In the genomic region with DNA sequence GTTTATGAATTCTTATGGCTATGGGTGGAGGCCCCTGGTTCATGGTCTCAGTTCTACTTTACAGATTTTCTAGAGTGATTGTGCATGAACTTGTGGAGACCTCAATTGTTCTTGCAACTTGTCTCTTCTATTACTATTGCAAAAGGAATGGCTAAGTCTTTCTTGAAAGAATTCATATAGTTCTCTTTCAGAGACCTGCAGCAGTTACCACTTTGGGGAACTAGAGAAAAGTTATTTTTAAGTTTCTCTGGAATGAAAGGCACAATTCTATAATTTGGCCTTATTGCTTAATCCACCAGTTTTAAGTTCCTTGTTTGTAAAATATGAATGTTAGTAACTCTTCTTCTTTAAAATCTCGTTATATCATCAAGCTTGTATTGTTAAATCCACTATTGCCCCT, we compare ENCODE assay signal across 29 mouse cellular contexts. TPM values are rescaled to one million over a fixed set of nuclear protein-coding genes. Genes with fewer than 3 reads are reported as not detected.
DNase-seq lines count a peak whose midpoint lies in the region; ATAC-seq and TF ChIP-seq lines count a peak whose summit lies in the region.
"Had no signal": no experiment of that assay in that cellular context is flagged by ENCODE, and none has a peak within 500 bp of the region (broad histone marks: within the 10 kb centered on the region; RNA-seq: fewer than 3 reads in every experiment).

No protein-coding gene starts in this region.

- no peaks in the 10 kb centered on the region for H3K4me1 ChIP-seq in liver, adult 2 months (ENCODE audit: control insufficient read depth, insufficient read depth, low read length)
- H3K4me1 ChIP-seq in liver, embryonic 12.5 days, result no peaks in the 10 kb centered on the region
- H3K4me1 ChIP-seq in intestine, postnatal 0 days (replicated peaks; ENCODE audit: control insufficient read depth, insufficient read depth, low read length), result no peaks in the 10 kb centered on the region
- H3K4me1 ChIP-seq: embryonic facial prominence, embryonic 12.5 days; embryonic facial prominence, embryonic 15.5 days; heart, embryonic 12.5 days; heart, embryonic 15.5 days; hindbrain, embryonic 10.5 days; hindbrain, embryonic 13.5 days; intestine, embryonic 15.5 days had no signal

- TF ChIP-seq POLR2A in liver, adult 2 months (IDR thresholded peaks at IDR 0.05; ENCODE audit: extremely low read depth, insufficient read depth, low read length), result no peak

- no peak overlapping the region for H3K27ac ChIP-seq in liver, adult 2 months (replicated peaks; ENCODE audit: insufficient read depth, low read depth, low read length)
- H3K27ac ChIP-seq in liver, embryonic 12.5 days, result no peak overlapping the region
- H3K27ac ChIP-seq in macrophage, result peak overlapping the region; percentile 67
- no peak overlapping the region for H3K27ac ChIP-seq in intestine, postnatal 0 days (ENCODE audit: low read depth, low read length)
- H3K27ac ChIP-seq: embryonic facial prominence, embryonic 12.5 days; embryonic facial prominence, embryonic 15.5 days; gastrocnemius, adult 2 months; heart, embryonic 15.5 days; hindbrain, embryonic 10.5 days; hindbrain, embryonic 13.5 days; intestine, embryonic 15.5 days had no signal

- WGBS in liver, adult 2 months, result 87% methylated on average over 1 of the region's 1 CpGs
- WGBS in liver, embryonic 12.5 days (ENCODE audit: insufficient replicate concordance), result 56% methylated on average over 1 of the region's 1 CpGs
- 13% methylated on average over 1 of the region's 1 CpGs for WGBS in macrophage (ENCODE audit: missing documents)
- WGBS in intestine, postnatal 0 days, result 91% methylated on average over 1 of the region's 1 CpGs

- H3K27me3 ChIP-seq in liver, adult 2 months (ENCODE audit: control insufficient read depth, insufficient read depth, low read length), result no peaks in the 10 kb centered on the region
- no peaks in the 10 kb centered on the region for H3K27me3 ChIP-seq in liver, embryonic 12.5 days (replicated peaks)
- no peaks in the 10 kb centered on the region for H3K27me3 ChIP-seq in intestine, postnatal 0 days (replicated peaks; ENCODE audit: control insufficient read depth, insufficient read depth, low read length)
- H3K27me3 ChIP-seq: CH12.LX; embryonic facial prominence, embryonic 12.5 days; embryonic facial prominence, embryonic 15.5 days; heart, embryonic 12.5 days; heart, embryonic 15.5 days; hindbrain, embryonic 13.5 days; intestine, embryonic 15.5 days had no signal

- H3K79me2 ChIP-seq in liver, adult 2 months (ENCODE audit: control insufficient read depth, insufficient read depth, low read length), result no peaks in the 10 kb centered on the region
- peaks cover 25% of the 10 kb centered on the region; the same call in 1 of the 2 replicates for H3K79me2 ChIP-seq in macrophage (ENCODE audit: inconsistent target)

- no peak for ATAC-seq in liver, embryonic 12.5 days
- ATAC-seq in monocyte, adult 5-6 weeks (replicated peaks; ENCODE audit: insufficient number of reproducible peaks, low FRiP score, low TSS enrichment, poor library complexity, severe bottlenecking), result 0 out of 2 replicates have a peak, but pooled peaks have one; percentile 43
- no peak for ATAC-seq in intestine, postnatal 0 days
- ATAC-seq: forebrain, embryonic 14.5 days; forebrain, postnatal 0 days; hindbrain, embryonic 16.5 days; intestine, embryonic 15.5 days; Patski had no signal

- TF ChIP-seq CTCF in liver, adult 2 months (IDR thresholded peaks at IDR 0.05; ENCODE audit: low read depth, low read length), result no peak
- TF ChIP-seq CTCF in intestine, postnatal 0 days (IDR thresholded peaks at IDR 0.05; ENCODE audit: low read depth), result no peak

- no peaks in the 10 kb centered on the region for H3K9me3 ChIP-seq in liver, embryonic 12.5 days (replicated peaks)
- H3K9me3 ChIP-seq in intestine, postnatal 0 days (ENCODE audit: control insufficient read depth), result no peaks in the 10 kb centered on the region
- H3K9me3 ChIP-seq: embryonic facial prominence, embryonic 12.5 days; embryonic facial prominence, embryonic 15.5 days; G1E; heart, embryonic 12.5 days; heart, embryonic 15.5 days; hindbrain, embryonic 10.5 days; hindbrain, embryonic 13.5 days; intestine, embryonic 15.5 days had no signal

- H3K4me3 ChIP-seq in liver, adult 2 months (ENCODE audit: insufficient read depth, low read depth, low read length), result no peak overlapping the region
- H3K4me3 ChIP-seq in liver, embryonic 12.5 days, result no peak overlapping the region
- no peak overlapping the region for H3K4me3 ChIP-seq in macrophage (ENCODE audit: inconsistent target)
- no peak overlapping the region for H3K4me3 ChIP-seq in intestine, postnatal 0 days (ENCODE audit: low read depth, low read length)
- H3K4me3 ChIP-seq: embryonic facial prominence, embryonic 12.5 days; embryonic facial prominence, embryonic 15.5 days; gastrocnemius, adult 2 months; heart, embryonic 12.5 days; heart, embryonic 15.5 days; hindbrain, embryonic 10.5 days; hindbrain, embryonic 13.5 days; intestine, embryonic 15.5 days had no signal

- H3K36me3 ChIP-seq in liver, adult 2 months (ENCODE audit: control insufficient read depth, insufficient read depth, low read length), result 0 out of 2 replicates have a peak, but pooled peaks cover 3% of the 10 kb centered on the region
- H3K36me3 ChIP-seq in liver, embryonic 12.5 days, result no peaks in the 10 kb centered on the region
- peaks cover 21% of the 10 kb centered on the region for H3K36me3 ChIP-seq in macrophage (ENCODE audit: inconsistent target)
- H3K36me3 ChIP-seq in intestine, postnatal 0 days (ENCODE audit: control insufficient read depth, insufficient read depth), result no peaks in the 10 kb centered on the region
- H3K36me3 ChIP-seq: embryonic facial prominence, embryonic 12.5 days; embryonic facial prominence, embryonic 15.5 days; G1E; heart, embryonic 12.5 days; heart, embryonic 15.5 days; hindbrain, embryonic 10.5 days; hindbrain, embryonic 13.5 days; intestine, embryonic 15.5 days had no signal

- no peak overlapping the region for H3K9ac ChIP-seq in liver, adult 2 months (ENCODE audit: low read depth, low read length)
- H3K9ac ChIP-seq in liver, embryonic 12.5 days, result no peak overlapping the region
- no peak overlapping the region for H3K9ac ChIP-seq in intestine, postnatal 0 days (ENCODE audit: low read depth, low read length)
- H3K9ac ChIP-seq: embryonic facial prominence, embryonic 12.5 days; embryonic facial prominence, embryonic 15.5 days; forebrain, postnatal 0 days; heart, embryonic 12.5 days; heart, embryonic 15.5 days; hindbrain, embryonic 13.5 days; intestine, embryonic 15.5 days had no signal

- peak; percentile 14 for DNase-seq in liver, adult 2 months (ENCODE audit: extremely low read depth, low read depth, low spot score)
- no peak for DNase-seq in adrenal gland, adult 8-10 months
- DNase-seq: adrenal gland, postnatal 14 days; B cell, adult 2 months; cerebellum, adult 11-12 months; cerebellum, adult 8-10 months; cerebellum, postnatal 10 days; cerebellum, postnatal 36 days; forebrain, postnatal 0 days; gastrocnemius, adult 2 months; gastrocnemius, postnatal 25 days; heart, postnatal 10 days; heart, postnatal 36 days had no signal

- no peak overlapping the region for H3K4me2 ChIP-seq in liver, embryonic 12.5 days
- no peak overlapping the region for H3K4me2 ChIP-seq in intestine, postnatal 0 days (replicated peaks; ENCODE audit: low read depth)
- H3K4me2 ChIP-seq: embryonic facial prominence, embryonic 12.5 days; embryonic facial prominence, embryonic 15.5 days; heart, embryonic 12.5 days; heart, embryonic 15.5 days; hindbrain, embryonic 13.5 days; intestine, embryonic 15.5 days had no signal

RNA-seq across cellular contexts. Expression of a gene that starts 32.9 kb away (rescaled TPM):
- total RNA-seq in liver, adult 2 months (2014; rRNA removed), result 42.8 and 49.4 TPM in 2 replicates
- 2.1 and 2.7 TPM in 2 replicates for polyA plus RNA-seq in liver, adult 2 months (2012; rRNA removed)
- 6.8 and 7.5 TPM in 2 replicates for polyA plus RNA-seq in liver, embryonic 12.5 days (2016; fragmentation: Nextera tagmentation; extraction: Ambion mirVana)
- 1,000 to 10,000 TPM in 1 of 26 experiments, 100 to 1,000 TPM in 23, 10 to 100 TPM in 2; 34.8 to 1,051 (median 333) TPM for total RNA-seq in macrophage (2018; cell fraction: chromatin; rRNA removed)
- 100 to 1,000 TPM in 15 of 26 experiments, 10 to 100 TPM in 11; 59.1 to 579 (median 243) TPM for total RNA-seq in macrophage (2018; cell fraction: cytosol; rRNA removed)
- total RNA-seq in macrophage (2018; cell fraction: nucleus; rRNA removed), result 1,000 to 10,000 TPM in 7 of 26 experiments, 100 to 1,000 TPM in 19; 105 to 2,075 (median 421) TPM
- polyA plus RNA-seq in macrophage (2018), result 311 to 697 TPM (median 500 TPM) in 3 replicates
- 0.58 to 5.2 TPM (median 2.9 TPM) in 3 replicates for total RNA-seq in monocyte, adult 5-6 weeks (2017)
- 3.1 and 3.8 TPM in 2 replicates for polyA plus RNA-seq in intestine, postnatal 0 days (2015; fragmentation: Nextera tagmentation; extraction: Ambion mirVana)
- total RNA-seq in adrenal gland, adult 8-10 months (2022), result 10 to 100 TPM; 15.2 to 32.1 (median 23.1) TPM
- polyA plus RNA-seq: G1E had no signal

Comparison
In these comparisons a context has a peak if more than half of its experiments do, and no peak if none do; other contexts are left out.
1. RNA of a gene that starts 32.9 kb away (polyA plus RNA-seq): 311 to 697 TPM in macrophage; 6.8 to 7.5 TPM in liver, embryonic 12.5 days, 3.1 to 3.8 TPM in intestine, postnatal 0 days and 2.1 to 2.7 TPM in liver, adult 2 months; every median in the first group is over 10 times any median in the second.